ENCODE assay signal across 27 mouse cellular contexts in the genomic region with DNA sequence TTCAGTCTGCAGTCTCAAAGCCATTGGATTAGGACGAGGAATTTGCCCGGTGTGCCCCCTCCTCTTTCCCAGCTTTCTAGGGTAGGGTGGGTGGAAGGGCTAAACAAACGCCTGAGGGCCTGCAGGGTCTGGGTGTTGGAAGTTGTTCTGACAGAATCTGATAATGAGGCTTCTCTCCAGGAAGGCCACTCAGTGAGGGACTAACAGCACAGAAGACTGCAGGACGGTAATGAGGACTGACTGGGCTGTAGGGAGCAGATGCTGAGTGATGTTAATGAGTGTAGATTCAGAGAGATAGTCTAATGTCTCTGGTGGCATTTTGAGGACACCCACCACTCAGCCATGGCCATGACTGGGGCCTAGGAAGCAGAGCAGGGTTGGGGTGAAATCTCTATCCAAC. TPM values are rescaled to one million over a fixed set of nuclear protein-coding genes. Genes with fewer than 3 reads are reported as not detected.
A peak's percentile ranks its signal among the peaks of the same experiment; 100 is the strongest.
DNase-seq lines count a peak whose midpoint lies in the region; ATAC-seq and TF ChIP-seq lines count a peak whose summit lies in the region.
"Had no signal": no experiment of that assay in that cellular context is flagged by ENCODE, and none has a peak within 500 bp of the region (broad histone marks: within the 10 kb centered on the region; RNA-seq: fewer than 3 reads in every experiment).

No protein-coding gene starts in this region.

- H3K9me3 ChIP-seq in heart, embryonic 12.5 days (replicated peaks), result no peaks in the 10 kb centered on the region
- H3K9me3 ChIP-seq in midbrain, embryonic 13.5 days, result no peaks in the 10 kb centered on the region
- H3K9me3 ChIP-seq in midbrain, embryonic 10.5 days (replicated peaks), result no peaks in the 10 kb centered on the region
- H3K9me3 ChIP-seq: embryonic facial prominence, embryonic 13.5 days; forebrain, embryonic 12.5 days; forebrain, embryonic 15.5 days; G1E; heart, embryonic 10.5 days; hindbrain, embryonic 12.5 days had no signal

- H3K36me3 ChIP-seq in heart, embryonic 12.5 days, result no peaks in the 10 kb centered on the region
- no peaks in the 10 kb centered on the region for H3K36me3 ChIP-seq in midbrain, embryonic 13.5 days
- H3K36me3 ChIP-seq in midbrain, embryonic 10.5 days, result no peaks in the 10 kb centered on the region
- H3K36me3 ChIP-seq: embryonic facial prominence, embryonic 13.5 days; forebrain, embryonic 12.5 days; forebrain, embryonic 15.5 days; G1E; heart, embryonic 10.5 days; hindbrain, embryonic 12.5 days had no signal

- peak; percentile 70 for DNase-seq in heart, adult 11 months
- DNase-seq in midbrain, embryonic 10.5 days (ENCODE audit: low spot score), result no peak
- DNase-seq in brain, embryonic 14.5 days (ENCODE audit: low read depth), result peak; percentile 11
- DNase-seq in retina, postnatal 1 day, result peak; percentile 72
- DNase-seq in cerebellum, postnatal 4 days (ENCODE audit: low spot score in 2 of 2), result no peak
- DNase-seq: adrenal gland, postnatal 10 days; adrenal gland, postnatal 36 days; B cell, adult 2 months; cerebellum, adult 11 months; cerebellum, adult 2 months; cerebellum, adult 9-11 months; cerebellum, postnatal 25 days; embryo, embryonic 11 days; gastrocnemius, postnatal 25 days; heart, adult 2 months had no signal

- TF ChIP-seq CTCF in brain, embryonic 14.5 days (IDR thresholded peaks at IDR 0.05; ENCODE audit: borderline replicate concordance, extremely low read depth, insufficient read depth, insufficient read length), result no peak

- WGBS in heart, embryonic 12.5 days, result 14% methylated on average over 4 of the region's 4 CpGs
- WGBS in midbrain, embryonic 13.5 days, result 52% methylated on average over 4 of the region's 4 CpGs
- WGBS in midbrain, embryonic 10.5 days, result 56% methylated on average over 4 of the region's 4 CpGs

- H3K9ac ChIP-seq in heart, embryonic 12.5 days, result no peak overlapping the region
- no peak overlapping the region for H3K9ac ChIP-seq in midbrain, embryonic 13.5 days (replicated peaks)
- H3K9ac ChIP-seq: embryonic facial prominence, embryonic 13.5 days; forebrain, embryonic 12.5 days; forebrain, embryonic 15.5 days; hindbrain, embryonic 12.5 days had no signal

- H3K4me1 ChIP-seq in heart, embryonic 12.5 days (replicated peaks), result 0 out of 2 replicates have a peak, but pooled peaks cover 3% of the 10 kb centered on the region
- H3K4me1 ChIP-seq in midbrain, embryonic 13.5 days (replicated peaks), result no peaks in the 10 kb centered on the region; the same call in 1 of the 2 replicates
- 0 out of 2 replicates have a peak, but pooled peaks cover 7% of the 10 kb centered on the region for H3K4me1 ChIP-seq in midbrain, embryonic 10.5 days
- H3K4me1 ChIP-seq: embryonic facial prominence, embryonic 13.5 days; hindbrain, embryonic 12.5 days had no signal

- 0 out of 2 replicates have a peak, but pooled peaks cover 7% of the 10 kb centered on the region for H3K27me3 ChIP-seq in heart, embryonic 12.5 days (replicated peaks)
- H3K27me3 ChIP-seq in midbrain, embryonic 13.5 days, result no peaks in the 10 kb centered on the region
- no peaks in the 10 kb centered on the region for H3K27me3 ChIP-seq in midbrain, embryonic 10.5 days (ENCODE audit: low read depth, poor library complexity, severe bottlenecking)
- H3K27me3 ChIP-seq: embryonic facial prominence, embryonic 13.5 days; forebrain, embryonic 12.5 days; forebrain, embryonic 15.5 days; hindbrain, embryonic 12.5 days had no signal

- no peak overlapping the region for H3K27ac ChIP-seq in heart, embryonic 12.5 days (ENCODE audit: poor library complexity, severe bottlenecking)
- no peak overlapping the region for H3K27ac ChIP-seq in midbrain, embryonic 13.5 days
- H3K27ac ChIP-seq in midbrain, embryonic 10.5 days (replicated peaks), result no peak overlapping the region
- H3K27ac ChIP-seq: embryonic facial prominence, embryonic 13.5 days; forebrain, embryonic 12.5 days; forebrain, embryonic 15.5 days; heart, adult 2 months; heart, embryonic 10.5 days; hindbrain, embryonic 12.5 days; hindbrain, postnatal 0 days had no signal

- H3K4me2 ChIP-seq in heart, embryonic 12.5 days, result no peak overlapping the region
- no peak overlapping the region for H3K4me2 ChIP-seq in midbrain, embryonic 13.5 days (replicated peaks)
- H3K4me2 ChIP-seq: embryonic facial prominence, embryonic 13.5 days; forebrain, embryonic 12.5 days; forebrain, embryonic 15.5 days; hindbrain, embryonic 12.5 days had no signal

- no peak overlapping the region for H3K4me3 ChIP-seq in heart, embryonic 12.5 days
- H3K4me3 ChIP-seq in midbrain, embryonic 13.5 days (replicated peaks), result no peak overlapping the region
- no peak overlapping the region for H3K4me3 ChIP-seq in midbrain, embryonic 10.5 days
- H3K4me3 ChIP-seq: embryonic facial prominence, embryonic 13.5 days; erythroblast, embryonic 14.5 days; forebrain, embryonic 12.5 days; forebrain, embryonic 15.5 days; heart, adult 2 months; heart, embryonic 10.5 days; hindbrain, embryonic 12.5 days had no signal

- ATAC-seq in heart, embryonic 12.5 days (ENCODE audit: insufficient number of reproducible peaks, low FRiP score), result no peak
- ATAC-seq in midbrain, embryonic 13.5 days, result 0 out of 2 replicates have a peak, but pooled peaks have one; percentile 11
- ATAC-seq: forebrain, embryonic 15.5 days; hindbrain, postnatal 0 days; inflammation-experienced regulatory T-cells, adult 6 months; Patski had no signal

- TF ChIP-seq POLR2A in brain, embryonic 14.5 days (IDR thresholded peaks at IDR 0.05; ENCODE audit: borderline replicate concordance, extremely low read depth, insufficient read depth, insufficient read length, poor library complexity, severe bottlenecking), result no peak

RNA-seq across cellular contexts. Expression of a gene that starts 45.5 kb away (rescaled TPM):
- 6.4 and 8.0 TPM in 2 replicates for polyA plus RNA-seq in heart, embryonic 12.5 days (2016; fragmentation: Nextera tagmentation; extraction: Ambion mirVana)
- polyA plus RNA-seq in midbrain, embryonic 13.5 days (2015; fragmentation: Nextera tagmentation; extraction: Ambion mirVana), result 0.28 and 0.61 TPM in 2 replicates
- polyA plus RNA-seq in midbrain, embryonic 10.5 days (2016; fragmentation: Nextera tagmentation; extraction: Ambion mirVana), result 0.21 and 0.30 TPM in 2 replicates
- 1.9 and 2.1 TPM in 2 replicates for polyA plus RNA-seq in brain, embryonic 14.5 days (2012; rRNA removed)
- polyA plus RNA-seq: embryonic facial prominence, embryonic 13.5 days; erythroblast, embryonic 14.5 days; G1E; inflammation-experienced regulatory T-cells, adult 6 months; Patski had no signal

RNA-seq across cellular contexts. Expression of a gene that starts 49.5 kb away (rescaled TPM):
- 189 and 199 TPM in 2 replicates for polyA plus RNA-seq in heart, embryonic 12.5 days (2016; fragmentation: Nextera tagmentation; extraction: Ambion mirVana)
- 202 and 208 TPM in 2 replicates for polyA plus RNA-seq in midbrain, embryonic 13.5 days (2015; fragmentation: Nextera tagmentation; extraction: Ambion mirVana)
- polyA plus RNA-seq in midbrain, embryonic 10.5 days (2016; fragmentation: Nextera tagmentation; extraction: Ambion mirVana), result 228 and 233 TPM in 2 replicates
- 110 and 122 TPM in 2 replicates for polyA plus RNA-seq in brain, embryonic 14.5 days (2012; rRNA removed)

Comparison
In these comparisons a context has a peak if more than half of its experiments do, and no peak if none do; other contexts are left out.
1. DNase-seq: peak in heart, adult 11 months (single experiment), brain, embryonic 14.5 days (single experiment) and retina, postnatal 1 day (single experiment); none in midbrain, embryonic 10.5 days (single experiment) and cerebellum, postnatal 4 days (0 of 2).